Mouse (Mus musculus): ENCODE data around the gene Efcab5. TPM values are rescaled to one million over a fixed set of nuclear protein-coding genes. Genes with fewer than 3 reads are reported as not detected.

The Efcab5 gene
- total RNA-seq, 2 experiments from 2014 or later: 3.1 to 4.0 TPM

Small RNA genes within 50 kb of the gene (microRNA-seq; reads per million reads assigned to microRNA genes)
- gene Mir423: 2,859 to 9,150 reads per million in 2 experiments

Other genes starting within 250 kb of the Efcab5 start
- under 1 TPM in 1 of 2 experiments, not detected in 1; 0.15 TPM for gene Slc6a4, start 190.4 kb downstream of the Efcab5 start, total RNA-seq (2021)
- gene Nsrp1, start 110.5 kb downstream of the Efcab5 start, total RNA-seq (2021): 10 to 100 TPM; 18.1 to 20.9 TPM
- 10 to 100 TPM; 31.9 to 37.5 TPM for gene Ssh2, start 27.3 kb upstream of the Efcab5 start, total RNA-seq (2021)

All from layer of hippocampus, postnatal 25 days (tissue).